Mouse (Mus musculus): Measurements from ENCODE around the gene Gngt2.

Gngt2 gene

DNA sequence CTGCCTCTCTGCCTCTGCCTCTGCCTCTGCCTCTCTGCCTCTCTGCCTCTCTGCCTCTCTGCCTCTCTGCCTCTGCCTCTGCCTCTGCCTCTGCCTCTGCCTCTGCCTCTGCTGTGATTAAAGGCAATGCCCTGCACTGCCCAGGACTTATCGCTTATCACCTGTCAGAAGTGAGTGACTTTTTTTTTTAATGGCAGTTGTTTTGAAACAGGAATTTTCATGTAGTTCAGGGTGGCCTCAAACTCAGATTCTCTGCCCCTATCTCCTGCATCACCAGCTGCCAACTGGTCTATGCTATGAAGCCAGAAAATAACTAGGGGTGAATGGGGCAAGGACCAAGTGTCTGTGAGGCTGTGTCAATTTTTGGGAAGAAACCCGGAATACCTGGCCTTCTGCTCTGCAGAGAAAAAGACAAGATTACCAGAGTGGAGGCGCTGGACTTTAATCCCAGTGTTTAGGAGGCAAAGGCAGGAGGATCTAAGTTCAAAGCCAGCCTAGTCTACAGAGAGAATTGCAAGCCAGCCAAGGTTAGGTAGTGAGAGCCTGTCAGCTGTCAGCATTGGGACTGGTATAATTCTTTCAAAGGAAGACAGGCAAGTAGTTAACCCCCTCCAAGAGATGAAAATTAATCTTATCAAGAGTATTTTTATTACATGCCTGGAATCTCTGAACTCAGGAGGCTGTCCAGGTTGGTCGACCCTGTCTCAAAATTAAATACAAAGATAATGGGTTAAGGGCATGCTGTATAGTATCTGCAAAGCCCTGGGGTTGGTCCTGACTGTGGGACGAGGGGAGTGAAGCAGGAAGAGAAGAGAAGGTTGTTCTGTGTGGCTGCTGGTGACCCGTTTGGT lies 10.5 kb upstream of the Gngt2 start:
- in situ Hi-C loops (cut with MboI, MseI) = loop anchor here (5.0 kb wide), 1 partner anchor 66 kb away; no protein-coding TSS in a partner anchor

- in situ Hi-C loops (cut with MboI, MseI) = loop anchor here (5.0 kb wide), 1 partner anchor 65 kb away; no protein-coding TSS in a partner anchor
Observed at GRCm38 (mm10) chr11:95827168-95827447, 9.9 kb upstream of the Gngt2 start.

- in situ Hi-C loops (cut with MboI, MseI) = loop anchor here (5.0 kb wide), 1 partner anchor 65 kb away; no protein-coding TSS in a partner anchor
Observed at GRCm38 (mm10) chr11:95827464-95828085, 9.4 kb upstream of the Gngt2 start.

DNA sequence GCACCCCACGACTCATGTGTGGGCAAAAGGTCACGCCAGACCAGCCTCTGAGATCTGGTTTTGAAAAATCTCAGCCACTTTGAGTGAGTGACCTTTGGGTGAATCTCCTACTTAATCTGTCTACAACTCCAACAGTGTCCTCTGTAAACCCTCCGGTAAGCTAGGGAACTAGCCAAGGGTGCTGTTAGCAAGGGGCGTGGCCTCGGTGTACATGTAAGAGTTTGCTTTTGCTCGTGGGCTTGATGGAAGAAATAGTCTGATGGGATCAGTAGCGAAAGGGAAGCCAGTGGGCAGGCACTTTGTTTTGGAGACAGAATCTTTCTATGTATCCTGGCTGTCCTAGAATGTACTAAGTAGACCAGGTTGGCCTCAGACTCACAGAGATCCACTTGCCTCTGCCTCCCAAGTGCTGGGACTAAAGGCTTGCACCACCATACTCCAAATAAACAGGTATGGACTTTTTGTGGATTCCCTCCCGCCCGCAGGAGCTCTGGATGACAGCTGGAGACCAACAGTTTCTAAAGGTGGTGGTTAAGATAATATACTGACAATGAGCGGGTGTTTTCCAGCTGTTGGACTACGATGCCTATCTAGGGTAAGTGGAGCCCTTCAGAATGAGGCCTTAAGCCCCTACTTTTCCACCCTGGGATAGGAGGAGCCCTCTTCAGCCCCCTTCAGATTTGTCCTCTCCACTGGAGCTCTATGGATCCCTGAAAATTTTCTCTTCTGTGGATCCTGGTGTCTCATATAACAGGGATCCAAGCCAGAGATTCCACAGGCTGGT lies 8.6 kb upstream of the Gngt2 start:
- in situ Hi-C loops (cut with MboI, MseI) = loop anchor here (5.0 kb wide), 1 partner anchor 64 kb away; no protein-coding TSS in a partner anchor

GRCm38 (mm10) chr11:95829526-95830050 lies 7.4 kb upstream of the Gngt2 start:
- in situ Hi-C loops (cut with MboI, MseI) = loop anchor here (5.0 kb wide), 1 partner anchor 63 kb away; no protein-coding TSS in a partner anchor

DNA sequence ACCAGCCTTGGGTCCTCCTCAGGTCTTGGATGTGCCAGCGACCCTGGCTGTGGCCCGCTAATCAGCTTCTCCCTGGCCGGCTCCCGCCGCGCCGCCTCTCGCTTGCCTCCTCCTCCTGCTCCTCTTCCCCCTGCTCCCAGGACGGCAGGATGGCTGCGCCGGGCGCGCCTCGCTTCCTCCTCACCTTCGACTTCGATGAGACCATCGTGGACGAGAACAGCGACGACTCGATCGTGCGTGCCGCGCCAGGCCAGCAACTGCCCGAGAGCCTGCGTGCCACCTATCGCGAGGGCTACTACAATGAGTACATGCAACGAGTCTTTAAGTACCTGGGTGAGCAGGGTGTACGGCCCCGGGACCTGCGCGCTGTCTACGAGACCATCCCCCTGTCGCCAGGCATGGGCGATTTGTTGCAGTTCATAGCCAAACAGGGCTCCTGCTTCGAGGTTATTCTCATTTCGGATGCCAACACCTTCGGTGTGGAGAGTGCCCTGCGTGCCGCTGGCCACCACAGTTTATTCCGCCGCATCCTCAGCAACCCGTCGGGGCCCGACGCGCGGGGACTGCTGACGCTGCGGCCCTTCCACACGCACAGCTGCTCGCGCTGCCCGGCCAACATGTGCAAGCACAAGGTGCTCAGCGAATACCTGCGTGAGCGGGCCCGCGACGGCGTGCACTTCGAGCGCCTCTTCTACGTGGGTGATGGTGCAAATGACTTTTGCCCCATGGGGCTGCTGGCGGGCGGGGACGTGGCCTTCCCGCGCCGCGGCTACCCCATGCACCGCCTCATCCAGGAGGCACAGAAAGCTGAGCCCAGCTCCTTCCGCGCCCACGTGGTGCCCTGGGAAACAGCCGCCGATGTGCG lies 6.4 kb upstream of the Gngt2 start:
- in situ Hi-C loops (cut with MboI, MseI) = no loop called here

- in situ Hi-C loops (cut with MboI, MseI) = no loop called here
Observed at GRCm38 (mm10) chr11:95831276-95831619, 5.8 kb upstream of the Gngt2 start.

- in situ Hi-C loops (cut with MboI, MseI) = no loop called here
Observed at GRCm38 (mm10) chr11:95831641-95832040, 5.4 kb upstream of the Gngt2 start.

DNA sequence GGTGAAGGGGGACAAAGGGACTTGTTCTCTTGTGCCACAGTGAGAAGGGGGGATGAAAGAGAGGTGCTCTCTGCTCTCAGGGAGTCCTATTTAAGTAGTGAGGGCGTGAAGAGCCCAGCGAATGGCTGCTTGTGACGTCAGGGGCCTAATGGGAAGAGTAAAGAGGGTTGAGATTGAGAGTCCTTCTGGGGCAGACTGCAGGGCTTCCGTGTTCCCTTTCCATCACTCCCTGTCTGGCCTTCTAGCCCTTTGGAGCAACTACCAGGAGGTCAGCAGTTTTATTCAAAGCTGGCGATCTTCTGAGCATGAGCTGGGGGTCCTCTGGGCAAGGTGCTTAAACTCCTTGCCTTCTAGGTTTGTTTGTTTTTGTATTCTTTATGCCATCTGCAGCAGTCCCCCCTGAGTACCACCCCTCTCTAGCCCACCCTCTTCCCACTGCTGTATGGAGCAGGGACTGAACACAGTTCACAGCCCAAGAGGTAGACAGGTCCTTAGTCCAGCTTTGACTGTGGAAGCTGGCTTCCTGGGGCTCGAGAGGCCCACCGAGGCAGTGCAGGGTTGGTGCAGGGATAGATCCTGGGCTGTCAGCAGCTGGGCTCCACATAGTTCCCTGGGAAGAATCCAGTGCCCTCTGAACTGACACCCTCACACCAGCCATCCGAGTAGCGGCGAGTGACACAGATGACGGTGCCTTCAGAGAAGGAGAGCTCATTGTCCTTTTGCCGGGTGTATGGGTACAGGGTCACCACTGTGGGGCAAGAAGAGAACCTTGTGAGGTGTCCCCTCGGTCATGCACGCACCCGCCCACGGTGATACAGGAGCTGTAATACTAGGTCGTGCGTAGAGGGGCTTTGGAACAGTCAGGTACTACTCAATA lies 4.6 kb upstream of the Gngt2 start:
- in situ Hi-C loops (cut with MboI, MseI) = no loop called here

DNA sequence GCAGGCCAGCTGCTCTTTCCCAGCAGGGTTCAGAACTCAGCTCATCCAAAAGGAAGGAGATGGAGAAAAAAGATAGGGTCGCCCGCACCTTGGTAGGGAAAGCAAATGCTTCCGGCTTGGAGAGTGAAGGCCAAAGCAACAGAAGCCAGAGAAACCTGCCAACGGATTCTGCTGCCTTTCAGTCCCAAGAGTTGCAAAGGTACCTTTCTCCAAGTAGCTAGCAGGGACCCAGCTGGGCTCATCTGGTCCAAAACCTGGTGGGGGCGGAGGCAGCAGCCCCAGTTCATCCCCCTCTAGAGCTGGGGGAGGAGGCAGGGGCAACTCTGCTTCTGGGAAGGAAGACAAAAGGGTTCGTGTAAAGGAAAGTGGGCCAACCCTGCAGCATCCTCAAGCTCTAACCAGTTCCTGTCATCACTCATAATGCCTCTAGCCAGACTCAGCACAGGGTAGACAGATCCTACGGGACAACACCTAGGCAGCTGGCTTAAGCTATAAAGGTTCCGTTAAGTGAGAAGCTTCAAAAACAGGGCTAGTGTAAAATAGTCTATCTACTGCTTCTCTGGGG lies 3.9 kb upstream of the Gngt2 start:
- in situ Hi-C loops (cut with MboI, MseI) = no loop called here

- in situ Hi-C loops (cut with MboI, MseI) = no loop called here
Observed at GRCm38 (mm10) chr11:95833631-95834142, 3.3 kb upstream of the Gngt2 start.

- in situ Hi-C loops (cut with MboI, MseI) = no loop called here
Observed at GRCm38 (mm10) chr11:95834143-95834667, 2.8 kb upstream of the Gngt2 start.

DNA sequence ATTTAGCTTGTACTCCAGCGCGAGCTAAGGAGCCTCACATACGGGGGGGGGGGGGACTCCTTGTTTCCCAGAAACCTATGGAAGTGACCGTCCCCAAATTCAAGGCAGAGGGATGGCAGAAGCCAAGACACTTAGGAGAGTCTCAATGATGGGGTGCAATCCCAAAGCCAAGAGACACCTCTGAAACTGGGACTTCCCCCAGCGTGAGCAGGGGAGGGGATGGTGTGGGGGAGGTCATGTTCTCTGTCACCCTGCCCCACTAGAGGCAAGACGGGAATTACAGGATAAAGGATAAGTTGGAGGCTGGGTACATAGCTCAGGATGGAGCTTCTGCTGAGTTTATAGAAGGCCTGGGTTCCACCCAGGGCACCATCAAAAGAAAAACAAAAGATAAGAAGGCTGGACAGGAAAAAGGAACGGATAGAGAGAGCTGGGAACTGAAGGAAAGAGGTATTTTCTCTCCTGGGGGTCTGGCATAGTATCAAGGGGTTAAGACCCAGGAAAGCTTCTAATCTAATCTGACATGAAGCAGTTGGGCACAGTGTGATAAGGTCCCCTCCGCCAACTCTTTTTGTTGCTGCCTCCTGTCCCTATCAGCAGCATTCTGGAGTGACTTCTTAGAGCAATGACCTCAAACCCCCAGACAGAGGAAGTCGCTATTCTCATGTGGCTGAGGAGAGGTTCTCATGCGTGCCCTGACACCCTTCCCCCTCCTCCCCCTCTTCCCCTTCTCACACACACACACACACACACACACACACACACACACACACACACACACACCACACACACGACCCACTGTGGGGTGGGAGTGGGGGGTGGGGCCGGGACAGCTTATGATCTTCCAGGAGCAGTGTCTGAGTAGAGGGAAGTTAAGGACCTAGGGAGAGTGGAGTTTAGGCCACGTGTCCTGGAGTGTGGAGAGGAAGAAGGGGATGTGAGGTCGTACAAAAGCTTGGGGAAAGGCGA lies 2.0 kb upstream of the Gngt2 start:
- in situ Hi-C loops (cut with MboI, MseI) = no loop called here

DNA sequence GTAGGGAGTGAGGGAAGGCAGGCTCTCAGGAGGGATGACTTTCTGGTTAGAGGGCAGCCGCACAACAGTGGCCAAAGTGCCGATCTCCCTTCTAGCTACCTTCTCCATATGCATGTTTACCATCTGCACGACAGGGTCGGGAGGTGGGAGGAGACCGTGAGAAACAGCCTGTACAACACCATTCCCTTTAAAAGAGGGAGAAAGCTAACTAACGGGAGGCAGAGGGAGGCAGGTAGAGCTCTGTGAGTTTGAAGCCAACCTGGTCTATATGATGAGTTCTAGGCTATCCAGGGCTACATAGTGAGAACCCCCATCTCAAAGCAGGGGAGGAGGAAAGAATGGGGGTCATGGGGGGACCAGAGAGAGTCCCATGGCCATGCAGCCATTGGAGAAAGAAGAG lies 1.2 kb upstream of the Gngt2 start:
- in situ Hi-C loops (cut with MboI, MseI) = no loop called here

DNA sequence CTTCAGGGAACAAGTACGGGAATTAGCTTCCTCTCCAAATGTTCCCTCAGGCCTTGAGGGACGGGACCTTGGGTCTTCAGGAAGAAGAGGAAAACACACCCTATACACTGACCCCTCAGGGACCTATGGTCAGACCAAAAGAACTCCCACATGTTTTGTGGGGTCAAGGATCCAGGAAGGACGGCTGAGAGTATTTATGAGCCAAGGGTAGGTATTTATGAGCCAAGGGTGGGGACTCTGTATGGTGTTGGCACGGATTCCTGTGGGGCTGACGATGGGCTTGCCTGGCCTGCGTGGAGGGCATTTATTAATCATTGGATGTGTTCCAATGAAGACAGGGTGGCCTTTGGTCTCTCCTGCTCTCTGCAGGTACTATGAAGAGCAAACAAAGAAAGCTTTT lies 583 bp upstream of the Gngt2 start:
- in situ Hi-C loops (cut with MboI, MseI) = no loop called here

DNA sequence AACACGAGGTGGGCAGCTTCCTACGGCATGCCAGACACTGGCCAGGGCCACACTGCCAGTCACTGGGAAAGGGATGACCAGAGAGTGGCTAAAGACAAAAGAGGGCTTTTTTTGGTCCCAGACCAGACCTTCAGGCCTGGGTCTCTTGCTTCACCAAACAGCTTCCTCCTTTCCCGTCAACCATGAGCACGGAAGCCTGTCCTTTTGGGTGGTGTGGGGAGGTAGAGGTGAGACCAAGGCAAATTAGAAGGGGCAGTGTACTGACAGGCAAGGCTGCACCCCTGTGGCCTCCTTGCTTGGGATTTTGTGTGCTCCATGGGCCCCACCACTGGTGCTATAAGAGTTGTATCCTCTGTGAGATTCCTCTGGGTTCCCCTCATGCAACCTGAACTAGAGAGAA lies 1.6 kb downstream of the Gngt2 start:
- in situ Hi-C loops (cut with MboI, MseI) = no loop called here

- in situ Hi-C loops (cut with MboI, MseI) = no loop called here
Observed at GRCm38 (mm10) chr11:95838999-95839868, 2.2 kb downstream of the Gngt2 start.
